Mouse (Mus musculus) limb, embryonic 11.5 days (tissue): Measurements from ENCODE around the gene Fmnl3. TPM values are rescaled to one million over a fixed set of nuclear protein-coding genes. Genes with fewer than 3 reads are reported as not detected.

Source experiments
- ATAC-seq: fragments of 200-750 bp; cut with Nextera tagmentation; 2 replicates; pipeline ENCODE4 v1.8.0; 2017; ENCODE audit warnings: low read depth; ENCODE audit not compliant: insufficient number of reproducible peaks, low FRiP score, low TSS enrichment
- DNase-seq: peaks from one replicate; pipeline ENCODE4 v3.0.0-alpha.2; 2015; ENCODE audit warnings: low spot score
- H3K27ac ChIP-seq: fragments of 300-500 bp; sonication (generic); replicated peaks from 2 replicates; pipeline ENCODE4 v1.5.1; 2014; ENCODE audit warnings: low read depth, mild to moderate bottlenecking, low read length
- H3K27me3 ChIP-seq: fragments of 300-500 bp; sonication (generic); 2 replicates; pipeline ENCODE4 v1.6.1; 2014; ENCODE audit warnings: mild to moderate bottlenecking, low read length, mixed read lengths; ENCODE audit not compliant: control insufficient read depth, insufficient read depth
- H3K36me3 ChIP-seq: fragments of 300-500 bp; sonication (generic); 2 replicates; pipeline ENCODE4 v1.6.1; 2014; ENCODE audit warnings: mild to moderate bottlenecking, low read length, moderate library complexity, mixed read lengths; ENCODE audit not compliant: control insufficient read depth, insufficient read depth
- H3K4me1 ChIP-seq: fragments of 300-500 bp; sonication (generic); 2 replicates; pipeline ENCODE4 v1.6.1; 2014; ENCODE audit warnings: low read length, mixed read lengths; ENCODE audit not compliant: control insufficient read depth, insufficient read depth
- H3K4me2 ChIP-seq: fragments of 300-500 bp; sonication (generic); 2 replicates; pipeline ENCODE4 v1.6.1; 2014; ENCODE audit warnings: low read depth, mild to moderate bottlenecking, moderate library complexity; ENCODE audit not compliant: severe bottlenecking
- H3K4me3 ChIP-seq: fragments of 300-500 bp; sonication (generic); 2 replicates; pipeline ENCODE4 v1.5.1; 2014; ENCODE audit warnings: low read depth, low read length
- H3K9ac ChIP-seq: fragments of 300-500 bp; sonication (generic); 2 replicates; pipeline ENCODE4 v1.6.1; 2014; ENCODE audit warnings: mild to moderate bottlenecking, low read length
- H3K9me3 ChIP-seq: fragments of 300-500 bp; sonication (generic); 2 replicates; pipeline ENCODE4 v1.6.1; 2016; ENCODE audit warnings: low read length; ENCODE audit not compliant: control insufficient read depth
- WGBS: fragments of 180-500 bp; shearing (Covaris S2); extraction: QIAGEN DNeasy Blood & Tissue Kit; methylation state at CpG from one replicate; pipeline ENCODE4 v1.1.7; 2014; 5-methylcytosine and 5-hydroxymethylcytosine counted together
- polyA plus RNA-seq: library from polyadenylated mRNA; unstranded; fragments of >200 nt; fragmentation: Nextera tagmentation; extraction: Ambion mirVana; gene quantifications from 2 replicates; pipeline ENCODE4 v1.2.1, GENCODE M21; 2014

Fmnl3 gene
- polyA plus RNA-seq, 1 experiment from 2014 or later, result 26.8 TPM

GRCm38 (mm10) chr15:99314891-99315290 is 55.4 kb downstream of the Fmnl3 start:
- DNase-seq, result no peak
- peaks cover 21% of the 10 kb centered on the region for H3K36me3 ChIP-seq
- no peak overlapping the region for H3K4me3 ChIP-seq
- 0 out of 2 replicates have a peak overlapping the region, but pooled peaks have one; percentile 36 for H3K27ac ChIP-seq
- H3K27me3 ChIP-seq, result no peaks in the 10 kb centered on the region
- H3K4me1 ChIP-seq, result no peaks in the 10 kb centered on the region
- H3K4me2 ChIP-seq, result no peak overlapping the region
- ATAC-seq, result no peak
- no peaks in the 10 kb centered on the region for H3K9me3 ChIP-seq
- H3K9ac ChIP-seq, result no peak overlapping the region
- WGBS, result 94% methylated on average over 16 of the region's 16 CpGs

GRCm38 (mm10) chr15:99310617-99311016 is 59.7 kb downstream of the Fmnl3 start:
- H3K27ac ChIP-seq, result no peak overlapping the region
- WGBS, result 93% methylated on average over 5 of the region's 5 CpGs
- no peak overlapping the region for H3K4me2 ChIP-seq
- no peaks in the 10 kb centered on the region for H3K9me3 ChIP-seq
- DNase-seq (no peak), ATAC-seq (no peak)
- no peak overlapping the region for H3K9ac ChIP-seq
- H3K4me3 ChIP-seq, result no peak overlapping the region
- no peaks in the 10 kb centered on the region for H3K27me3 ChIP-seq
- H3K4me1 ChIP-seq, result no peaks in the 10 kb centered on the region
- H3K36me3 ChIP-seq, result peaks cover 21% of the 10 kb centered on the region

- Histone ChIP-seq H3K27me3 (no peaks in the 10 kb centered on the region), H3K36me3 (peaks cover 23% of the 10 kb centered on the region), H3K9me3 (no peaks in the 10 kb centered on the region), H3K4me2 (no peak overlapping the region), H3K4me1 (no peaks in the 10 kb centered on the region), H3K4me3 (no peak overlapping the region), H3K9ac (no peak overlapping the region), H3K27ac (no peak overlapping the region)
- WGBS, result 88% methylated on average over 9 of the region's 9 CpGs
- no peak for DNase-seq
- no peak for ATAC-seq
Observed at GRCm38 (mm10) chr15:99309549-99309948, 60.7 kb downstream of the Fmnl3 start.

- WGBS, result 86% methylated on average over 9 of the region's 9 CpGs
- peaks cover 23% of the 10 kb centered on the region for H3K36me3 ChIP-seq
- H3K9ac ChIP-seq, result no peak overlapping the region
- H3K27ac ChIP-seq, result no peak overlapping the region
- H3K27me3 ChIP-seq, result no peaks in the 10 kb centered on the region
- no peaks in the 10 kb centered on the region for H3K9me3 ChIP-seq
- ATAC-seq, result no peak
- no peak overlapping the region for H3K4me2 ChIP-seq
- DNase-seq, result no peak
- no peak overlapping the region for H3K4me3 ChIP-seq
- no peaks in the 10 kb centered on the region for H3K4me1 ChIP-seq
Observed at GRCm38 (mm10) chr15:99307476-99307875, 62.8 kb downstream of the Fmnl3 start.

- H3K4me3 ChIP-seq, result 0 out of 2 replicates have a peak overlapping the region, but pooled peaks have one; percentile 67
- H3K4me1 ChIP-seq, result peaks cover 6% of the 10 kb centered on the region; the same call in 1 of the 2 replicates
- no peak overlapping the region for H3K27ac ChIP-seq
- no peaks in the 10 kb centered on the region for H3K27me3 ChIP-seq
- peak overlapping the region; percentile 58 for H3K4me2 ChIP-seq
- no peak for ATAC-seq
- H3K9me3 ChIP-seq, result no peaks in the 10 kb centered on the region
- H3K36me3 ChIP-seq, result no peaks in the 10 kb centered on the region
- no peak for DNase-seq
- H3K9ac ChIP-seq, result peak overlapping the region; percentile 78; the same call in 1 of the 2 replicates
- WGBS, result 39% methylated on average over 5 of the region's 5 CpGs
Observed at GRCm38 (mm10) chr15:99296213-99296612, 74.1 kb downstream of the Fmnl3 start.

DNA sequence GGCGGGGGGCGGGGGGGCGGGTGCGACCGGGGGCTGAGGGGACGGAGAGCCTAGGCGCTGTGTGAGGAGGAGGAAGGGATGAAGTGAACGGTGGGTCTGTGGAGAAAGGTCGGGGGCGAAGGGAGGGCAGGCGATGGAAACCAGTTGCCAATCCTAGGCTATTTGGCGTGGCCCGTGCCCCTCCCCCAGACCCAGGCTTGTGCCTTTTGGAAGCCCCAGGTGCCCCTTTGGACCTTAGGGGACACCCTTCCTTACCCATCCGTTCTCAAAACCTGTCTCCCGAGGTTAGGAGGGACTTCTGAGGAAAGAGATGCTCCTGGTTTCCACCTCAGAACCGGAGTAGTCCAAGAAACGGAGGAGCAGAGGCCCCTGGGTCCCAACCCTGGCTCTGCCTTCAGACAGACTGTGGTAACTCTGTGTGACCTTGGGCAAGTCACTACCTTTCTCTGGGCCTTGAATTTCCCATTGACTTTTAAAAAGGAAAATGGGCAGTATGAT is 74.7 kb downstream of the Fmnl3 start, which contains the start of gene Fam186b:
TSS of gene Fam186b (minus strand) at position 405 of the 498 bp plus-strand sequence.
- Histone ChIP-seq H3K4me2 (peak within 1 kb of the TSS; percentile 58), H3K27me3 (no peaks in the 10 kb centered on the region), H3K9me3 (no peaks in the 10 kb centered on the region), H3K9ac (peak within 1 kb of the TSS; percentile 78), H3K4me1 (peaks cover 6% of the 10 kb centered on the region; the same call in 1 of the 2 replicates), H3K36me3 (no peaks in the 10 kb centered on the region), H3K4me3 (peak within 1 kb of the TSS; percentile 67), H3K27ac (peak within 1 kb of the TSS; percentile 88)
- DNase-seq, result peak; percentile 53
- peak; percentile 15 for ATAC-seq
- WGBS, result under 1% methylated on average over 13 of the region's 17 CpGs

DNA sequence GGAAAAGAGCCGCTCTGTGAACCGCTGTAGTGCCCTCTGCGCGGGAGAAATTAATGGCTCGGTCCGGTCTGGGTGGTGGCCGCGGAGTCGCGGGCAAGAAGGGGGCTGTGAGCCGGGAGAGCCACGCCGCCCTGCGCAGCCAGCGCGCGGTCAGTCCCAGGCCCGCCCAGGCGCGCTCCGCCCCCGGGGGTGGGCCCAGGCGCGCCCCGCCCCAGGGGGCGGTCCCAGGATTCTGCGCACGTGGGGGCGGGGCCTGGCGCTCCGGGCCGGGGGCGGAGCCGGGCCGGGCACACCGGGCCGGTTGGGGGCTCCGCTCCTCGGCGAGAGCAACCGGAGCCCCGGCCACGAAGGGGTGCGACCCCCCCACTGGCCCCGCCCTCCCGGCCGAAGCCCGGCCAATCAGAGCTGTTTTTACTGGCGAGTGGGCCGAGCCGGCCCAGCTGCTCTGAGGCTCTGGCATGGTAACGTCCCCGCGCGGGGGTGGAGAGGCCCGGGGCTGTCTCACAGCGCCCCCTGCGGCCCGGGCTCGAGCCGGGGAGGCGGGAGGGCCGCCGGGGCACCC is 75.4 kb downstream of the Fmnl3 start, which contains the start of gene Prpf40b:
TSS of gene Prpf40b (plus strand) at position 275 of the 562 bp plus-strand sequence.
- peak; percentile 93 for DNase-seq
- Histone ChIP-seq H3K27me3 (no peaks in the 10 kb centered on the region), H3K36me3 (no peaks in the 10 kb centered on the region), H3K9me3 (no peaks in the 10 kb centered on the region), H3K9ac (peak within 1 kb of the TSS; percentile 78), H3K4me1 (peaks cover 6% of the 10 kb centered on the region; the same call in 1 of the 2 replicates), H3K4me3 (peak within 1 kb of the TSS; percentile 67), H3K4me2 (peak within 1 kb of the TSS; percentile 58), H3K27ac (peak within 1 kb of the TSS; percentile 88)
- ATAC-seq, result peak; percentile 91
- WGBS, result under 1% methylated on average over 50 of the region's 64 CpGs

DNA sequence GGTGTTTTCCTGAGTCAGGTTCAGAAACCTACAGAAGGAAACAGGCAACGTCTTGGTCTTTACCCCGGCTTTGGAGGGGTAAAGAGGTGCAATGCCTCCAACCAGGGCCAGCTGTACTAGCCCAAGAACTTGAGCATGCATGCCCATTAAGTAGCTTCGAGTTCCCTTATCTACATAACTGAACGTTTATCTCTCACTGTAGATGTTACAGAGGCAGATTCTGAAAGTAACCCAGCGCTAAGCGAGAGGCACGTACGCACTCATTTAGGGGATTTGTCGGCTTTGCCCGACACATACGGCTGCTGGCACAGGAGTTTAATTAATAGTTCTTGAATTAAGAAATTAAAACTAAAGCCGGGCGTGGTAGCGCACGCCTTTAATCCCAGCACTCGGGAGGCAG is 76.0 kb downstream of the Fmnl3 start:
- ATAC-seq, result no peak
- Histone ChIP-seq H3K4me1 (peaks cover 6% of the 10 kb centered on the region; the same call in 1 of the 2 replicates), H3K4me3 (peak overlapping the region; percentile 67), H3K9ac (peak overlapping the region; percentile 78), H3K27me3 (no peaks in the 10 kb centered on the region), H3K27ac (no peak overlapping the region), H3K36me3 (no peaks in the 10 kb centered on the region), H3K9me3 (no peaks in the 10 kb centered on the region), H3K4me2 (peak overlapping the region; percentile 58)
- DNase-seq, result peak; percentile 40
- 33% methylated on average over 16 of the region's 16 CpGs for WGBS
